Mouse (Mus musculus): Measurements from ENCODE around the gene Htra2.

- TF ChIP-seq CTCF (IDR thresholded peaks at IDR 0.05; ENCODE audit: low read depth) (no peak), EP300 (optimal IDR thresholded peaks at IDR 0.05) (no peak)
Observed at GRCm38 (mm10) chr6:83027293-83027692, 27.8 kb downstream of the Htra2 start.
